Mouse (Mus musculus) CD4-positive naive resting alpha-beta T cell, adult 57 days (primary cell): ENCODE measurements around the gene Mvk. TPM values are rescaled to one million over a fixed set of nuclear protein-coding genes. Genes with fewer than 3 reads are reported as not detected.

Experiments used
- total RNA-seq: library from RNA; stranded (reverse); gene quantifications from one replicate; pipeline ENCODE4 v1.2.4, GENCODE M21; 2023

Mvk gene
- total RNA-seq, result 21.2 TPM

DNA sequence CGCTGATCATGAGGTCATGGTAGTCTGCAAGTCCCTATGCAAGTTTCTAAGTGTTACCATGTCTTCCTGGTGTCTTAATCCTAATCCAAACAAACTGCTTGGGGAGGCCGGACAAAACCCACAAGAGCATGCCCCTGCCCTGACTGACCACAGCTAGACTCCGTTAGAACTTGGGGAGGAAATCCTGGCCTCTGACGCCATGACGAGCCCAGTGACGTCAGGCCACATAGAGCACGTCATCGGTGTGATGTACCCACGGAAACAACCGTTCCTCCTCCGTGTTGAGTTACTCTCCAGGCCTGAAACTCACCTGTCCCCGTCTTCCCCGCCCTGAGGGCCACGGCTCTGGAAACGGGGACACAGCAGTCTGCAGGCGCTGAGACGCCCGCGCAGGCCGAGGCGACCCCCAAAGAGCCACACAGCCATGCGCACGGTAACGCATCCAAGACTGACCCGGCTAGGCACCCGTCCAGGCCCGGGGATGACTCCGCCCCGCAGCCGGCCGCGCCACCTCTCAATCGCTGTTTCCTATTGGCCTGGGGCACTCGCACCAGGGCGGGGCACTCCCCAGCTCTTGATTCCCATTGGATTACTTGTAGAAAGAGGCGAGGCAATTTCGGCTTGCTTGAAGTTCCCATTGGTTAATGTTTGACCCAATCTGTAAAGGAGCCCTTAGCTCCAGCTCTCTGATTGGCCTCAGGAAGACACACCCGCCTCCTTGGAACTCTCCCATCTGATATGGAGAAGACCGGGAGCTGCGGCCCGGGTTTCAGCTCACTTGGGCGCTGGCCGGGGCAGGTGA, at the start of gene Mvk, which contains the start of gene Mmab:
Mvk (plus strand) TSS at position 704 of the 802 bp plus-strand sequence.
Mmab (minus strand) TSS at position 495 of the 802 bp plus-strand sequence.

Other genes with a start within 250 kb of the Mvk start
- gene Foxn4, start 170.5 kb upstream of the Mvk start, total RNA-seq, result not detected
- gene Myo1h, start 155.1 kb upstream of the Mvk start, total RNA-seq, result 14.2 TPM
- 110 TPM for gene Kctd10, start 63.8 kb upstream of the Mvk start, total RNA-seq
- gene Ube3b, start 63.7 kb upstream of the Mvk start, total RNA-seq, result 62.7 TPM
- 8.6 TPM for gene Mmab, start 209 bp upstream of the Mvk start, total RNA-seq
- 10.4 TPM for gene Fam222a, start 123.7 kb downstream of the Mvk start, total RNA-seq
- 1.6 TPM for gene Trpv4, start 214.2 kb downstream of the Mvk start, total RNA-seq
- 126 TPM for gene Gltp, start 246.7 kb downstream of the Mvk start, total RNA-seq